Mouse (Mus musculus) cerebellum, adult 11 months (tissue): ENCODE measurements around the gene Fgd2.
A peak's percentile ranks its signal among the peaks of the same experiment; 100 is the strongest.
"Not testable (repeated sequence)": the region's sequence is repeated elsewhere in the genome, so short reads cannot be mapped to it uniquely, and the experiment has no call there.

ENCODE experiments used
- DNase-seq: peaks from one replicate; pipeline ENCODE4 v3.0.0; 2022

The Fgd2 gene

DNA sequence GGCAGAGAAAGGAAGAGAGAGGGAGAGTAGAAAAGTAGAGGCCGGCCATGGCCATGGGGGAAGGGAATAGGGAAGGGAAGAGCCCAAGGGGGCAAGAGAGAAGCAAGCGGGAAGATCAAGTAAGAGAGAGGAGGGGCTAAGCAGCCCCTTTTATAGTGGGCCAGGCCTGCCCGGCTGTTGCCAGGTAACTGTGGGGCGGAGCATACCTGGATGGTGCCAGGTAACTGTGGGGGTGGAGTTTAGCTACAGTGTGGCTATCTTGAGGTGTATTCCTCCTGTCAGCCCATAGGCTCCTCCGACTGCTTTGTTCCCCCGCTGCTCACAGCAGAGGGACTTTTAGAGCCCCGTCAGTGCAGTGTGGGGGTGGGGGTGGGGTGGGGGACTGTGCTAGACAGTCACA, 8.0 kb downstream of the Fgd2 start:
- DNase-seq = no peak

DNA sequence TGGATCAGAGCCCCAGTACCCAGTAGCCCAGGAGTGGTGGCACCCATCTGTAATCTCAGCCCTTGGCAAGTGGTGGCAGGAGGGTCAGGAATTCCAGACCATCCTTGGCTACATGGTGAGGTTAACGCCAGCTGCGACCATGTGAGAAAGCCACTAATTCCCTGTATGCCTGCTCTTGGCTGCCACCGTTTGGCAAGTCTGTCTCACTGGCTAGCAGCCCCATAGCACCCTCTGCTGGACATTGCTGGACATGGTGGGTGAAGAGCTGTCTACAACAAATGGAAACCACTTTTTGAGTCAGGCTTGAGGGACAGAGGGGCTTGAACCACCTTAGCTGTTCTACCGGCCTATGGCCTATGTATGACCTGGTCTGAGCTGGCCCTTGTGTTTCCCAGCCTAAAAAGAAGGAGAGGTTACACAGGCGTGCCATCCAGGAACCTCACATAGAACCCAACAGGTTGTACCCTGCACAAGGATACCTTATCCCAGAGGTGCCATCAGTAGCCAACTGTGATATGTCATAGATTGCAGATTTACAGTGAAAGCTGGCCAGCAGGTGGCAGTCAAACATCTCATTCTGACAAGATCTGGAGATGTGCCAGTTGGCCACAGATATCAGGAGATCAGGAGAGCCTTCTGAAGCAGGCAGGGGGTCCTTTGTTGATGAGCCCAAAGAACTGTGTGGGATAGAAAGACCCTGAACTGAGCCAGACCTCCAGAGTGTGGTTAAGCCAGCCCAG, 10.4 kb downstream of the Fgd2 start:
- peak; percentile 91 for DNase-seq

DNA sequence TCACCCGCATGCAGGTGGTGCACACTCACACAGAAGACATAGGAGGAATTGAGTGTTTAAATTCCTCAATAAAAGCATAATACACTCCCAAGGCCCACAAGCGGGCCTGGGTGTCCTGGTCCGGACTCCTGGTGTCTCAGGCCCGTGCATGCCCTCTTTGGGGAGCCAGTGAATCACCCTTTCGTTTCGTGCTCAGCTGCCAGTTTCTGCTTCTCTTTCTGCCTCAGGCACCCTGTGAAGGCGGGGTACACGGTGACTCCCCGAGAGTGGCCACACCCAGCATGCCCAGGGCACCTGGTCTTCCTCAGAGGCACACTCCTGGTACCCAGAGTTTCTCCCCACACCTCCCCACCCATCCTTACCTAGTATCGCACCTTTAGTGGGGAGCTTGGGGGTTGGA, 15.2 kb downstream of the Fgd2 start:
- DNase-seq = no peak

DNA sequence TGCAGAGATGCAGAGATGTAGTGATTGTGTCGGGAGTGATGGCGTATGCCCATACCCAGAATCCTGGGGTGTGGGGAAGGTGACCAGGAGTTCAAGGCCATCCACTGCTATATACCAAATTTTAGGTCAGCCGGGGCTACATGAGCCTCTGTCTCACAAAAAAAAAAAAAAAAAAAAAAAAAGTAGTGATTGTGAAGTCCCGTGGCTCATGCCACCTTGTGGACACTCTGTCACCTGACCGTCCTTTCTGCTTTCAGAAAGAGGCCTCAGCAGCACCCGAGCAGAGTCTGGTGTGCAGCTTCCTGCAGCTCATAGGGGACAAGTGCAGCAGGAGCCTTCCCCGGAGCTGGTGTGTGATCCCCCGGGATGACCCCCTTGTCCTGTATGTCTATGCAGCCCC, 17.3 kb downstream of the Fgd2 start:
- DNase-seq = no peak

DNA sequence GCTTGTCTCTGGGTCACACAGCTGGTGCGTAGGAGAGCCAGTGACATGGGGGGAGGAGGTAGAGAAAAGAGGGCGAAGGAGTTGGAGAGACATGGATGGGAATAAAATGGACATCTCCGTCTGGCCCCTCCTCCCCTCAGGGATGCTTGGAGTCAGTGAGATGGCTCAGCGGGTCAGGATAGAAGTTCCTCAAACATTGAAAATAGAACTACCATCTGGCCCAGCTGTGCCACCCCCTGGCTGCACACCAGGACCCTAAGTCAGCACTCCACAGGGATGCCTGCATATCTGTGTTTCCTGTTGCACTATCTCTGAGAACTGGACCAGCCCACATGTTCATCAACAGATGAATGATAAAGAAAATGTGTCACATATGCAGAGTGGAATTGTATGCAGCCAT, 19.5 kb downstream of the Fgd2 start:
- DNase-seq = no peak

DNA sequence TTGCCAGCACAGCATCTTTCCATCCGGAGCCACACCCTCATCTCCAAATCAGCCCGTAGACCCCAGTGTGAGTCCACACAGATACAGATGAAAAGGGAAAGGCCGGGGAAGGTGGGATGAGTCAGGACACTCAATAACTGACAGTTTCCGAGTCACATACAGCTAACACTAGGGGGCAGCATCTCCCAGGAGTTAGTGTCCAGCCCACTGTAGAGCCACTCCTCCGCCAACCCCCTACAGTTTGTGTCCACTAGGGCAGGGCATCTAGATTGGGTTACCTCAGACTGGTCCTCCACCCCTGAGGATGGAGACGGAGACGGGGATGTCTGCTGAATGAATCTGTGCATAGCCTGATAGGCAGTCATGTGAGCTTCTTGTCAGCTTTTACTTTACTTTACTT, 20.8 kb downstream of the Fgd2 start:
- peak; percentile 41 for DNase-seq

DNA sequence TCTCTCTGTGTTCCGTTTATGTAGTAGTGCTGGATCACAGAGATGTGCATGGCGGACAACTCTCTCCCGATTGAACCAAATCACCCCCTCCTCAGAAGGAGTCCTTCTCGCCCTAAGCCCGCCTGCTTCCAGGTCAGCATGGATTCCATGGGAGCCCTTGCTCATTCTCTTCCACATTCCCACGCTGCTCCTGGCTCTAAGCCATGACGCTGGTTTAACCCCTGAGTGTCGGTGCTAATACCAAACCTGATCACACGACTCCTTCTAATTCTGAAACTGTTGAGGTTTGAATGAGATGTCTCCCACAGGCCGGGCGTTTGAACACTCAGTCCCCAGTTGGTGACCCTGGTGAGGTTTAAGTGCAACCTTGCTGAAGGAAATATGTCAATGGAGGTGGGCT, 21.7 kb downstream of the Fgd2 start:
- no peak for DNase-seq

DNA sequence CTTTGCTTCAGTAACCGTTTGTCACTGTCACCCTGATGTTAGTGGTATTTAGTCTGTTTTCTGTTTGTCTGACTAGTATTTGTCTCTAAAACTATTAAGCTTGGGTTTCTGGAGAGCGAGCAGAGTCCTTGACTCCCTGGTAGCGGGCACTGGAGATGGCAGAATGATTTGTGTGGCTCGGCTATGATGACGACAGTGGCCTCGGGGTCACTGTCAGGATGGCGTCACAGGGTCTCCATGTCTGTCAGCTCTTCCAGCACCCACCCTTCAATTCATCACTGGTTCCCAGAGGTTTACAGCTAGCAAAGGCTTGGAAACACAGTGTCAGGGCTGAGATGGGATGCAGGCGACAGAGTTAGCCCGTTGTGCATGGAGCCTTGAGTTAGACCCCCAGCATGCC, 23.2 kb downstream of the Fgd2 start:
- DNase-seq = no peak

DNA sequence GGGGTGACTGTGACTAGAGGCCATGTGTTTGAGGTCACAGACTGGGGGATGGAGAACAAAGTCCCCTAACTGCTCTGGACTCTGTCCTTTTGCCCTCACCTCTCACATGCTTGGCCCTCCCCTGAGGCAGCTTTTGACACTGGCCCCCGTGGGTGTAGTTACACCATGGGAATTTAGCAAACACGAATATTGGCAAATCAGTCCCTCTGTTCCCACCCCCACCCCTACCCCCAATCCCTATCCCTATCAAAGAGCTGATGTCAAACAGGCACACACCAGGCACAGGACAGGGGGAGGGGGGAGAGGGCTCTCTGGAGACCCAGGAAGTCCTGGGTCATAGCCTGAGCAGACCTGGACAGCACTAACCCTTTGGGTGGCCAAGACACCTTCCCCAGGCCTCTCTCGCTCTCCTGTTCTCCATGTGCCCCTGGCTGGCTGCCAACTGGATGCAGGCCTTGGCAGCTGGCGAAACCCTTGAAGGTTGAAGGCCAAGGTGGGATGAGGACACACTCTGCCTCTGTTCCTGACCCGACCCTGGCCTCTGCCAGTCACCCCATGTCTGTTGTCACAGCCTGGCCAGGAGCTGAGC, 24.2 kb downstream of the Fgd2 start:
- DNase-seq = no peak

DNA sequence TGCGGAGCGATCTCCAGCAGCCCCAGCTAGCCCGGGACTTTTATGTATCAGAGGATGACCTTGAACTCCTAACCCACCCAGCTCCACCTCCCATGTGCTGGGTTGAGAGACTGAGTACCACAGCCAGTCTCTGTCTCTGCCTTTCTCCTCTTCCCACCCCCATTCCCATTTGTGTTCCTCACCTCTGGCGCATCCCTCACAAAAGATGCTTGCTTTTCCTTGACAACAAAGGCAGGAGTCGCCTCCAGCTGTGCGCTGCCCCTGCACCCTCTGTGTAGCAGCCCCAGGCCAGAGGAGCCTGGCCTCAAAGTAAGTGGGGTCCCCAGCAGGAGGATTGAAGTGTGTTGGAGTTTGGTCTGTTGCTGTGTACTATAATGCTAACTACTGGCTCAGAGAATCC, 25.0 kb downstream of the Fgd2 start:
- no peak for DNase-seq

DNA sequence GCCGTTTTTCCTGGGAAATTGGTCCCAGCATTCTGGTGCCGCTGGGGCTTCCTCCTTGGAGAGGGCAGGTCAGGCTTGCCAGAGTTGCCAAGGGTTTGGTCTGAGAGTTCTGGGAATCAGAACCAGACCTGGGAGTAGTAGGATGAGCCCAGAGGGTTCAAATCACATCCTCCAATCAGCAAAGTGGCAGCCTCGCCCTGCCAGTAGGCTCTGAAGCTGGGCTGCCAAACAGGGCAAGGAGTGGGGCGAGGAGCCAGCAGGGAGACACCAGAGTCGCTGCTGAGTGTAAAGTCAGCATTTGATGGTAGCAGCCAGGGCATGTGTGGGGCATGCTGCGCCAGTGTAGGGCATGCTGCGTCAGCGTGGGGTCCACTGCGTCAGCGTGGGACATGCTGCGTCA, 28.3 kb downstream of the Fgd2 start:
- DNase-seq = no peak

DNA sequence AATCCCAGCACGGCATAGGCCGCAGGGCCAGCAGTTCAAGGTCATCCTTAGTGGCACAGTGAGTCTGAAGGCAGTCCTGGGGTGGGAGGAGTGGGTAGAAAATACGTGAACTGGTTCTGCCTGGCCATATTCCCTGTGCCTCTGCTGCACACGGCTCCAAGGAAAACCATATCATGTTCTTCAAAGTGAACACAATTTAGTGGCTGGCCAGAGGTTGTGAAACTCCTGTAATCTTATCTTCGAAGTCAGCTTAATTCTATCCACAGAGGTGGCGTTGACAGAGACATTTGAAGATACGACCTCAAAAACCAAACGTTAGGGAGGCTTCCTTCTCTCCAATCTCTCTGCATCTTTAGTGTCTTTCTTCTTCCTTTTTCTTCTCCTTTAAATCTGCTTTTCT, 30.6 kb downstream of the Fgd2 start:
- no peak for DNase-seq

DNA sequence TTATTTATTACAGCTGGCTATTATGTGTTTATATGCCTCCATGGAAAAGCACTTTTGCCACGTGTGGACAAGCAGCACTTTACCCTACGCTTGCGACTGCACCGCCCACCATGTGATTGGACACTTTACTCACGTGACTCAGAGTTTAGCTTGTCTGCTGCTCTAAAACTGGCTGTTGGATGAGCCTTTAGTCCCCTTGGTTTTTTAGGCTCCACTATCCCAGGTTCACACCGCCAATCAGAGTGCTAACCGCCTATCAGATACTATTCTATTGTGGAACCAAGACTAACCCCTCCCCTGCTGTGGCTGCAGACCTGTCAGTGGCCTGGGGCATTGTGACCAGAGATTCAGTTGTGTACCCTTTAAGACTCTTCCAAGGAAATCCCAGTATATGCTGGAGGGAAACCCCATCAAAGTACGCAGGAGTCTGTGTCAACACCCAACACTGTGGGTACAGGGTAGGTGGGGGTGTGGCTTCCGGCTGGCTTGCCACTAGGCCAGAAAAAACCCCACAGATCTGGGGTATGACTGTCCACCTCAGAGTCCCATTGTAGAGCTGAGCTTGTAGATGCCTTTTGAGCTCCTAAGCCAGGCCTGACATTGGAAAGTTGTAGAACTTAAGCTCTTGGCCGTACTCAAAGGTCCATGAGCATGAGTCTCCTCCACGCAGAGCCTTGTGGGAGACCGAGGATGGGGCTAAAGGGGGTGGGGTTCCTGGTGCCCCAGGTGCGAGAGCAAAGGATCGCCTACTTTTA, 32.8 kb downstream of the Fgd2 start:
- no peak for DNase-seq

DNA sequence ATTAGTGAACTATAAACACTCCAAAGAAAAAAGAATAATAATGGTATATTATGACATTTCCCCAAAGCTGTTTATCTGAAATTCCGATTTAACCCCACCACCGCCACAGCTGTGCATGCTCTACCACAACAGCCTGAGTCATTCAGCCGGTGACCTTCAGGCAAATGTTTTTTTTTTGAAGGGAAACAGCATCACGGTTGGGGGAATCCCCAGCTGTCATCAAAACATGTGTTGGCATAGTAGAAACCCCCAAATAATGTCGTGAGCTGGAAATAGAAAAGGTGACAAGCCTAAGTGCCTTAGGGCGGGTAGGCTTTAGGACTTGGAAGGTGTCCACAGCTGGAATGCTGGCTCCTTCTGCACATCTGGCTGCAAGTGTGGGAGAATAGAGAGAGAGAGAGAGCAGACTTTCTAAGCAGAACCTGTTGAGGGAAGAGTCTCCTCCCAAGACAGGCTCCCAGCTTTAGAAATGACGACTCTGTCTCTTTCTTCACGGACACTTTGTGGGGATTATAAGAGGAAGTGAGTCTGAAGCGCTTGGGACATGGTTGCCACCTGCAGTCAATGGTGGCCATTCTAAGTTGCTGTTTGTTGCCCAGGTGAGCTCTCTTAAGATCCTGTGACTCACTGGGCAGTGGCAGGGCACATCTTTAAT, 33.5 kb downstream of the Fgd2 start:
- no peak for DNase-seq

DNA sequence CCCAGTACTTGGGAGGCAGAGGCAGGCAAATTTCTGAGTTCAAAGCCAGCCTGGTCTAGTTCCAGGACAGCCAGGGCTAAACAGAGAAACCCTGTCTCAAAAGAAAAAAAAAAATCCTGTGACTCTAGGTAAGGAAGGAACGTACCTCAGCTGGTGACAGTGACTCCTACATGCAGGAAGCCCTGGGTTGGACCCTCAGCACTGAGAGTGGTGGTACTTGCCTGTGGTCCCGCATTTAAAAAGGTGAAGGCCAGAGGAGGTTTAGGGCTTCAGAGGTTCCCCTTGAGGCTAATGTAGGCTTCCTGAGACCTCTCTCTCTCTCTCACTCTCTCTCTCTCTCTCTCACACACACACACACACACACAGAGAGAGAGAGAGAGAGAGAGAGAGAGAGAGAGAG, 34.0 kb downstream of the Fgd2 start:
- DNase-seq = not testable (repeated sequence)

DNA sequence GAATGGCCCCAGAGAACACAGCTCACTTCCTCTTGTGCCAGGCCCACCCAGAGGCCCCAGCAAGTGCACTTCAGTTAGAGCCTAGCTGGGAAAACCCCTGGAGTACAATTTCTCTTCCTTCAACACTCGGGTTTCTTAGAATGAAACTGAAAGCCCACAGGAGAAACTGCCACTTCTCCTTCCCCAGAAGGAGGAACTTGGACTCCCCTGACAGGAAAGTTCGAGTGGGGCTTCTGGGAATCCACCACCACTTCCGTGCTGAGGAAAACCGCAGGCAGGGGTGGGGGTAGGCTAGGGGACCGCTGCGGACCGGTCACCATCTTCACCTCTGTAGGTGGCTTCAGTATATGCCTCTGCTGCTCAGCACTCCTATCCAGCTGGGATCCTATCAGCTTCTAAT, 34.7 kb downstream of the Fgd2 start:
- no peak for DNase-seq

DNA sequence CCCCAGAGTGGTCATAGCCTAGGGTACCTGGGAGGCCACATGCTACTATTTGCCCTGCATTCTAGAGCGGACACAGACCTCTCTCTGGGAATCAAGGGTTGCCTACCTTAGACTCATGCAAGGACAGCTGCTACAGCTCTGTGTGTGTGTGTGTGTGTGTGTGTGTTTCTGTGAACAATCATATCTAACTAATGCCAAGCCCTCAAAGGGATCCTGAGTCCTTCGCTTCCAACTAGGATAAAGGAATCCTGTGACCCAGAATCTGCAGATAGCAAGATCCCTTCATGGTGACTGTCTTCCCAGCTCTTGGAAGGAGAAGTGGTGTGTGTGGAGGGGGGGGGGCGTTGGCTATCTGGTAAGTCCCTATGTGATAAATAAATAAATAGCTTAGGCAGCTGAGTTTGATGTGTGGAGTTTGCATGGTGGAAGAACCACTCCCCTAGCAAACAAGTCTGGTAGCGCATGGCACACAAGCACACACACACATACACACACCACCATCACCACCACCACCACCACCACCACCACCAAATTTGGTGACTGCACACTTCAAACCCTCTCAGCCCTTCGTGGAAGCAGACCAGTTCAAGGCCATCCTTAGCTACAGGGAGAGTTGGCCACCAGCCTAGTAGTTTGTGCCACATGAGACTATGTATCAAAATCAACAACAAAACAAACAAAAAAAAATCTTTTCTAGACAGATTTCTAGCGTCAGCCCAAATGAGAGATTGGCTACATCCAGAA, 35.5 kb downstream of the Fgd2 start:
- no peak for DNase-seq

DNA sequence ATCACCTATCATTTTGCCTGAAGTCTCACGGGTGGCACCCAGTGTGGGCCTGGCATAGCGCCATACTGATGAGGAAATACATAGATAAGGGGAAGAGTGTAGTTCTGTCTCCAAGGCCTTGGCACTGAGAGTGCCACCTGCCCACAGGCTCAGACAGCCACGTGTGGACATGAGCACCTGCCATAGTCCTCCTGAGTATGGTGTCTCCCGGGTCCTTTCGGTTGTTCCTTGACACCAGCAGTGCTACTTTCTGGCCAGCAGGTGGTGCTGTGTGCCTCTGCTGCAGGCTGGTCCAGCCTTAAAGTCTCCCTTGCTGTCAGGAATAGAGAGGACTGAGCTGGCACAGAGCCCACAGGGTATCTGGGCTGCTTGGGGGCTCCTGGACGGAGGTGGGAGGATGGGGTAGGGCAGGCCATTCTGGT, 36.1 kb downstream of the Fgd2 start:
- peak; percentile 80 for DNase-seq

DNA sequence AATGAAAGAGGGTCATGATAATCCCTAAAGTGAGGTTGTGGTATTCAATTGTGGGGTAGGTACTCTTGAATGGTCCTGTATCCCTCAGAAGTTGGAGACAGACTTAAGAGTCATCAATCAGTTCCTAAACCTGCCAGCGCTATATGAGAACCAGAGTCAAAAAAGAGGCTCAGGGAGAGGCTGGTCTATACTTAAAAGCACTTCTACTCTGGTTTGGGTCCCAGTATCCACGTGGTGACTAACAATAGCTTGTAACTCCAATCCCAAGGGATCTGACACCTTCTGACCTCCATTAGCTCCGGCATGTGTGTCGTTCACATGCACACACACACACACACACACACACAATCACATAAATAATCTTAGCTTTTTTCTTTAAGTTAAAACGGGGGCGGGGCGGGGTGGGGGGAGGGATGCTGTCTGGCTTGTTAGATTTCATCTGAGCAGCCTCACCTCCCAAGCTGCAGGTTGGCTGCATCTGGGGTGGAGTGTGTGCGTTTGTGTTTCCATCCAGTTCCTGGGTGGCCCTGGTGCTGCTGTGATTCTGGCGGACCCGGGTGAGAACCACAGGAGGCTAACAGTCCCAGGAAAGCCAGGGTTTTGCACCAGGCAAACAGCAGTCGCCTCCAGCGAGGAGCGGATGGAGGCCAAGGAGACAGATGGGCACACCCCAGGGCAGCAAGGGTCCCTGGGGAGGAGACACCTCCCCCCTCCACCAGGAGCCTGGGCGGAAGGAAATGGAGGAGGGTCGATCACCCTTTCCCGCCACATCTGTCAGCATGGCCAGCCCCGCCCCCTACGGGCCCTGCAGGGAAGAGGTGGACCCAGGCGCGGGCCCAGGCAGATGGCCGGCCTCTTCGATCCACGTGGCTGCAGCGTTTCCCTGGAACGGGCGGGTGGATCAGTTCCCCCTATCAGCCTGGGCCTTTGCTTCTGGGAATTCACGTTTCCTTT, 37.0 kb downstream of the Fgd2 start:
- peak; percentile 19 for DNase-seq

DNA sequence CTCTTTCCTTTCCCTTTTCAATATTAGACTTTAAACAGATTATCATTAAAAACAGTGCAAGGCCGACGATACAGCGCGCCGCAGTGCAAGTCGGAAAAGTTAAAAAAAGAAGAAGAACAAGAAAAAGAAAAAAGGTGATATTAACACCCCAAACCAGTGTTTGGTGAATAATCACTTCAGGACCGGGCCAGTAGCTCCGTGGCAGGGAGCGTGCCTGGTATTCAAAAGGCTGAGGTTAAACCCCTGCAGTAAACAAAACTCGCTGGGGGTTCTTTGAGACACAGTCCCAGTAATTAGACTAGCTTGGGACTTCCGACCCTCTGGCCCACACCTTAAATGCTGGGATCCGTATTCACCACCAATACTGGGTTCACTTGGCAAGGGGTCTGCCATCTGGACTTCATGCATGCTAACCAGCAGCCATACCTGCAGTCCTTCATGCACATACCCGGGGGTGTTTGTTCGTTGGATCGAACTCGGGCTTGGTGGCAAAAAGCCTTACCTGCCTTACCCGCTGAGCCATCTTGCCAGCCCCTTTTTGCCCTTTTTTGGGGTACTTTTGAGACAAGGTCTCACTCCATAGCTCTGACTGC, 37.8 kb downstream of the Fgd2 start:
- DNase-seq = no peak

DNA sequence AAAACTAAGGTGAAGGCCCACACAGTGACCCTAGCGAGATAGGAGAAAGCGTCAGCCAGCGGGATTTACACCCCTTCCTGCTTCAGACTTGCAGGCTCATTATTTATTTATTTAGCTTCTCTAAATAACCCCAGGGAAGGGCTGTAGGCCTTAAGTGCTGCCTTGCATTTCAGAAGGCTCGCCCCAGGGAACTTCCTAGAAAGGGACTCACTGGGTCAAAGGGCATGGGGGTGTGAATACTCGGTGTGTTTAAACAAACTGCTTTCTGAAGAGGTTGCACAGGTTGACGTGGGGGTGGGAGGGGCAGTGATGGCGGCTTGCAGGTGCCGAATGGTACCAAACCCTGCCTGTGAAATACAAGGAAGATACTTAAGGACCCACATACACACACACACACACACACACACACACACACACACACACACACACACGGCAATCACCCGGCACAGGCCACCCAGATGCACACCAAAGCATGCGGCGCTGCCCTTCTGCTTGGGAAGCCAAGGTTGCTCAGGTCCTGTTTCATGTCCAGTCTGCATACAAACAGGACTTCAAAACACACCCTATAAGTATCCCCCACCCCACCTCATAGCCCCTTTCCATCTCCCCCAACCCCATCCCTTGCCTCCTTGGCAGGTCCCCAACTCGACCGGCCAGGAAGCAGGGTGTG, 38.7 kb downstream of the Fgd2 start:
- DNase-seq = no peak
